Mouse (Mus musculus) B cell, adult 62 days (primary cell): Measurements from ENCODE around the gene Evi2. TPM values are rescaled to one million over a fixed set of nuclear protein-coding genes. Genes with fewer than 3 reads are reported as not detected.

ENCODE experiments used
- total RNA-seq: library from RNA; stranded (reverse); gene quantifications from 4 replicates; pipeline ENCODE4 v1.2.4, GENCODE M21; 2023

Evi2 gene
- 5.7 to 7.8 TPM (median 7.3 TPM) in 4 replicates for total RNA-seq

DNA sequence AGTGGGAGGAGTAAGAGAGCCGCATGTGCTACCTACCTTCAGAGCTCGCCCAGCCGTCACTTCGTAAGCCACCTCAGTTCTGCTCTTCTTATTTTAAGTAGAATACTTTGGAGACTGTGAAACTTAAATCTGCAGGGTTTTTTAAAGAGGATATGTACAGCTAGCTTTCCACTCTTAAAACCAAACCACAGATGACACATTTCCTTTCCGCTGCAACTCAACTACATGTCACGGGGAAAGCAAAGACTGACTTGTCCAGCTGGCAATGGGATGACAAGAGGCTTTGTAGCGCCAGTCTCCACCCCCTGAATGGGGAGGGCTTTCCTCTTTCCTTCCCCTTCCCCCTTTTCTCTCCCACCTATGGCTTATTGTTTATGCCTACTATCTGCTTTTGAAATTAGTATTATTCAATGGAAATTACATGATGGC is at the start of gene Evi2, which contains the start of gene Evi2a:
Gene Evi2 (minus strand): TSS at position 257 of the 429 bp plus-strand sequence.
Gene Evi2a (minus strand): TSS at position 277 of the 429 bp plus-strand sequence.

GRCm38 (mm10) chr11:79523560-79524309 is 6.7 kb downstream of the Evi2 start, which contains the start of gene Evi2b:
Gene Evi2b, minus strand, starts transcription at chr11:79523762.

DNA sequence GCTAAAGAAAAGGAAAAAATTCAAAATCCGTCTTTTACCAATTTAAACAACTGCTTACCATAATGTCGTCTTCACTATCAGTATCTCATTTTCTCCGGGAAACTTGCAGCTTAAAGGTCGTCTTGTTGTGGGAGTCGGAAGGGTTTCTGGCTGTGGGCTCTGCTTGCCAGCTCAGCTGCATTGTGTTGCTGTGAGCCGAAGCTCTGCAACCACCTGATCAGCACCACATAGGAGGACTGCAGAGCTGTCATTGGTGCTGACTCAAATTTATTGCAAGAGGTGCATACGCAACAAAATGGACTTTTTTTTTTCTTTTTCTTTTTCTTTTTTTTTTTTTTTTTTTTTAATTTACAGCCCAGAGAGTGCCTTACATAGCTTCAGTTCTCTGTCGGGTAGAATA is 26.5 kb downstream of the Evi2 start, which contains the start of gene Omg:
Gene Omg (minus strand): TSS at position 240 of the 400 bp plus-strand sequence.

Other genes starting within 250 kb of the Evi2 start
- gene Gm9964, start 233.7 kb downstream of the Evi2 start, total RNA-seq, result 2.3 to 3.9 TPM (median 2.5 TPM) in 4 replicates
- 29.6 to 38.8 TPM (median 32.1 TPM) in 4 replicates for gene Nf1, start 190.9 kb downstream of the Evi2 start, total RNA-seq
- 0.26 to 0.60 TPM (median 0.41 TPM) in 3 of 4 replicates, not detected in the other for gene Omg, start 26.5 kb downstream of the Evi2 start, total RNA-seq
- 156 to 169 TPM (median 160 TPM) in 4 replicates for gene Evi2b, start 6.8 kb downstream of the Evi2 start, total RNA-seq
- gene Evi2a, start within 50 bp of the Evi2 start, total RNA-seq, result 57.4 to 77.5 TPM (median 66.8 TPM) in 4 replicates
- 0.77 to 1.3 TPM (median 1.0 TPM) in 4 replicates for gene Rab11fip4, start 60.6 kb upstream of the Evi2 start, total RNA-seq